Mouse (Mus musculus) c-Kit-positive CD71-positive TER-119-negative erythroid progenitor cells, embryonic 14.5 days (primary cell): ENCODE results near the gene Ackr2.

Experiments used
- DNase-seq: peaks from one replicate; pipeline ENCODE4 v3.0.0-alpha.2; 2013; ENCODE audit warnings: low read depth

The Ackr2 gene

DNA sequence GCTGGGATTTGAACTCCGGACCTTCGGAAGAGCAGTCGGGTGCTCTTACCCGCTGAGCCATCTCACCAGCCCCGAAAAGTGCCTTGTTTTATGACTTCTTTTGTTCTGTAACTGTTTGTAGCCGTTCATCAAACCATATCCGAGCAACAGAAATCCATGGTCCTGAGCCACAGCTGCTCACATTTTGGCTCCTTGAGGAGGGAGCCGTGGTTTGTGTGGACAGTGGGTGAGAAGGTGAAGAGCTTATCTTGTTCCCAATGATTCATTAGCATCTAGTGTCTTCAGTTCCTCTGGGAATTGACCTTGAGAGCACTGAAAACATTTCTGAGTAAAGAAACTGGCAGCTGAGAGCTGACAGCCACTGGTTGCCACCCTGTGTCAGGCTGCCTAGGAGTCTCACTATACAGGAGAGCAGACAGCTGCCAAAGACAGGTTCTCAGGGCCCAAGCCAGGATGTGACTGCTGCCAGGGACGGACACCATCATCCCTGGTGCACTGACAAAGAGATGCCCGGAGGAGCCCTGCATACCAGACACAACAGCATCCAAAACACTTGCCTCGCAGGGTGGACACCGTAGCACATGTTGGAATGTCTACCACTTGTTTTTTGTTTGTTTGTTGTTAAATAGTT lies 6.0 kb upstream of the Ackr2 start:
- no peak for DNase-seq

- no peak for DNase-seq
Observed at GRCm38 (mm10) chr9:121894447-121894846, 3.7 kb upstream of the Ackr2 start.

- no peak for DNase-seq
Observed at GRCm38 (mm10) chr9:121895392-121895993, 2.7 kb upstream of the Ackr2 start.

GRCm38 (mm10) chr9:121896820-121897219 lies 1.3 kb upstream of the Ackr2 start:
- no peak for DNase-seq

DNA sequence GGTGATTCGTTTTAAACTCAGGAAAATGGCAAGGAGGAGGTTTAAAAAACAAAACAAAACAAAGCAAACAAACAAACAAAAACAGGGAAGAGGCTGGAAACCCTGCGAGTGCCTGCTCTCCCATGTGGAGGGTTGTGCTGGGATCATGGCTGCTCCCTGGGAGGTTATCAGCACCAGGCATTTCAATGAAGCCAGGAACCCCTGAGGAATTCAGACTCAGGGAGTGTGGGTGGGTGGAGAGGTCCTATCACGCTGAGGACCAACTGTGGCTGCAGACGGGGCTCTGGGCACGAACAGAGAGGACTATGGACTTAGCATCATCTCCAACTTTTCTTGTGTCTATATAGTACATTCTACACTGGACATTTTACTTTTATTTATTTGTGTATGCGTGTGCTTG lies 1.2 kb downstream of the Ackr2 start:
- no peak for DNase-seq

DNA sequence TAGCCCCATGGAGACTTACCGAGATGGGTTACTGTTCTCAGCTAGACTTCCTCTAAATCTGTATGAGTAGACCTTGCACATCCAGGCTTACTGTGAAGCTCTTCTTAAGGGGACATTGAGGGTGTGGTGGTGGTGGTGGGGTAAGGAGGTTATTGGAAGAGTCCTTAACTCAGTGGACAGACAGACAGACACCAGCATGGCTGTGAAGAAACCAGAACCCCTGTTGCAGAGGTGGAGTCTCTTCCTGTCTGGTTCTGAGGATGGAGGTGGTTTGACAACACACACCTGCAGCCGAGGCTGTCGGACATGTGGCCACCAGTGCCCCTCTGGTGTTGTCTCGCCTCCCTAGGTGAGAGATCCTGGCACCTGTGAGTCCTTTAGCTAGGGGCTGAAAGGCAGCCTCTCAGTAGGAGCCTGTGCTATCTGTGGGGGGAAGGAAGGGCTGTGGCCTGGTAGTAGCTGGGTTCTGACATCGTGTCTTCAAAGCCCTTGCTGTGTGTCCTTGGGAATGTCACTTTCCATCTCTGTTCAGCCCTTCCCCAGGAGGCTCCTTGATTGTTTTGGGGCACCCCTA lies 2.2 kb downstream of the Ackr2 start:
- no peak for DNase-seq

DNA sequence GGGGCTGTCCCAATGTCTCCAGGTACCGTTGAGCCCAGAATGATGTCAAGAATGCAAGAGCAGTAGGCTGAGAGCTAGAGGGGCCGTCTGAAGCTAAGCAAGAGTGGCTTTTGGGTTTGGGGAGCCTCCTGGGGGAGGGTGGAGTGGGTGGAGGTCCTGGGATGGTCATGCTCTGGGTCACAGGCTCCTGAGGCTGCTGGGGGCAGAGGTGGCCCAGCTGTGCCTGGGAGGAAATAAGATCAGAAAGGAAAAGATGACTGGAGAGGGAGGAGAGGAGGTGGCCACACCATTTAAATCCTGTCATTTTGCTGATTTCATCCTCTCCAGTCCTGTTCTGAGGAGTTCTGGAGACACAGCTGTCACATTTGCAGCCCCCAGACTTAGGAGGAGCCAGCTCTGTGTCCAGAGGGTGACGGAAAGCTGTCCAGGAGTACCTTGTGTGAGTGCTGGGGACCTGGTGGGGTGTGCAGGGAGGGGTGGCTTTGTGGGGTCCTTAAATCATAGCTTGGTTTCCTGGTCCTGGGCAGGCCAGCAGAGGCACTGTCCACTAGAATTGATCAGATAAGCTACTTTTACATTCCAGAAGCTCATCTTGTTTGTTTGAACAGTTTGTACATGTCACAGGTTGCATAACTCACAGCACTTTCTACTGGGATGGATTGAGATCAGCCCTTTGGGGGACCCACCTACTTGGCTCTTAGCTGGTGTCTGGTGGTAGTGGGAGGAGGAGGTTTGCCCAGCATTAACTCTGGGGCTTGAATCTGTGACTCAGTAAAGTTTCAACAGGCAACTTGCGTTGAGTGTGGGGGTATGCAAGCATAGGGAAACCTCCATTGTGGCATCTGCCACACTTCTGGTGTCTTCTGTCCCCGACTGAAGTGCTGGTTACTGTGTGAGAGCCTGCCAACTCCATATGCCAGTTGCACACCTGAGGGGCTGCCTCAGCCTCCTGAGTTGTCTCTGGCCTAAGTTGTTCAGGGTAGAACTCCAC lies 3.9 kb downstream of the Ackr2 start:
- no peak for DNase-seq

- DNase-seq, result no peak
Observed at GRCm38 (mm10) chr9:121903476-121904305, 5.5 kb downstream of the Ackr2 start.

GRCm38 (mm10) chr9:121904319-121904718 lies 6.2 kb downstream of the Ackr2 start:
- no peak for DNase-seq

- DNase-seq, result no peak
Observed at GRCm38 (mm10) chr9:121904946-121905345, 6.8 kb downstream of the Ackr2 start.

GRCm38 (mm10) chr9:121905556-121906185 lies 7.5 kb downstream of the Ackr2 start:
- no peak for DNase-seq

- DNase-seq, result no peak
Observed at GRCm38 (mm10) chr9:121906456-121906855, 8.3 kb downstream of the Ackr2 start.

GRCm38 (mm10) chr9:121907356-121908070 lies 9.4 kb downstream of the Ackr2 start:
- DNase-seq, result no peak

GRCm38 (mm10) chr9:121908321-121908720 lies 10.2 kb downstream of the Ackr2 start:
- no peak for DNase-seq

GRCm38 (mm10) chr9:121909635-121910034 lies 11.5 kb downstream of the Ackr2 start:
- DNase-seq, result no peak

GRCm38 (mm10) chr9:121911196-121911595 lies 13.0 kb downstream of the Ackr2 start:
- DNase-seq, result no peak

- no peak for DNase-seq
Observed at GRCm38 (mm10) chr9:121912786-121913185, 14.6 kb downstream of the Ackr2 start.

GRCm38 (mm10) chr9:121914226-121914757 lies 16.1 kb downstream of the Ackr2 start:
- no peak for DNase-seq

GRCm38 (mm10) chr9:121915056-121915455 lies 16.9 kb downstream of the Ackr2 start:
- DNase-seq, result no peak

DNA sequence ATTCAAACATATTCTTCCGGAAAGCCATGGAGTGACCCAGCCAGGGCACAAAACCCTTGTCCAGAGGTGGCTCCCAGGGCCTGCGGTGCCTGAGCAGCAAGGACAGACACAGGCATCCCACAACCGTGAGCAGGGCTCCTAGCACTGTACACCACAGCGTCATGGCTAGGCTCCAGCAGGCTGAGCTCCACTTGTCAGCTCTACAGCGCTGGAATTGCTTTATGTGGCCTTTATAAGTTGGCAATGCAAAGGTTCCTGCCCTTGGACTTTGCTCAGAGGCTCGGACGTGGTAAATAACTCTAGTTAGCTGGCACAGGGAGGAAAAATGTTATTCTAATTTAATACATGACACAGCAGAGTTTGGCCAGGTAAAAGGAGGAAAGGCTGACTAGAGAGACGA lies 17.9 kb downstream of the Ackr2 start, which contains the start of gene Cyp8b1:
TSS of gene Cyp8b1 (minus strand) at position 204 of the 400 bp plus-strand sequence.
- no peak for DNase-seq
